Mouse (Mus musculus): Measurements from ENCODE around the gene Rbpj. TPM values are rescaled to one million over a fixed set of nuclear protein-coding genes. Genes with fewer than 3 reads are reported as not detected.

Gene Rbpj
- polyA plus RNA-seq, 1 experiment from 2014 or later = 49.4 TPM

DNA sequence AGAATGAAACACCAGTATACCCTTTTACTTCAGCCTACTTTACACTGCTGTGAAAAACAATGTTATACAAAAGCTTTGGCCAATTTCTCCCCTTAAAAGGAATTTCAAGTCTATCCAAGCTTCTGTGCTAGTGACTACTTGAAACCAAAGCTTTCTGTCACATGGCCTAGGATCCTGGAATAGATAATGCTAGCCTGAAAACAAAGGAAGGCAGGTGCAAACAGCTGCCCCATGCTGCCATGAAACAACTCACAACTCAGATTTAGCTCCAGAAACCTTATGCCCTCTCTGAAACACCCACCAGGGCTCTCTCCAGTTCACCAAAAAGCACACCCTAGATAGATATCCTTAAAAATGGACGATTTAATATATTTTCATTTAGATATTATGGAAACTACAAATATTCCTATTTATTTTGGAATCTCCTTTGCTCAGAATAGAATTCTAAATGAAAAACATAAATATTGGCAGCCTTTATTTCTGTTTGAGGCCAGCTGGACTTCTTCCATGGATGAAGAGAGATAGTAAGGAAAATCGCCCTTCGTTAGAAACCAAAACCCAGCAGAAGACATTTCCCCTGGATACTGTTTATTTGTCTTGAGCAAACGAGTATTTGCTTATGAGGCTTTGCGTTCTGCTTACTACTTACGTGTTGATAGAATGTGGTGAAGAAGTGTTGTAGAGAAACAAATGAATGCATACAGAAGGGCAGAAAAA is 91.8 kb downstream of the Rbpj start:
- Histone ChIP-seq H3K27ac (ENCODE audit: low read depth, low read length) (no peak overlapping the region), H3K4me1 (ENCODE audit: control insufficient read depth, insufficient read depth, low read length) (no peaks in the 10 kb centered on the region), H3K36me3 (ENCODE audit: control insufficient read depth, insufficient read depth, low read length) (no peaks in the 10 kb centered on the region), H3K4me3 (ENCODE audit: low read depth, low read length) (no peak overlapping the region), H3K9ac (ENCODE audit: low read length) (no peak overlapping the region), H3K4me2 (ENCODE audit: low read length) (no peak overlapping the region), H3K9me3 (replicated peaks; ENCODE audit: control insufficient read depth, low read length) (no peaks in the 10 kb centered on the region), H3K27me3 (replicated peaks; ENCODE audit: control insufficient read depth, insufficient read depth, low read length) (no peaks in the 10 kb centered on the region)
- WGBS = 85% methylated on average over 6 of the region's 6 CpGs
- no peak for DNase-seq (ENCODE audit: low spot score)
- ATAC-seq = no peak

DNA sequence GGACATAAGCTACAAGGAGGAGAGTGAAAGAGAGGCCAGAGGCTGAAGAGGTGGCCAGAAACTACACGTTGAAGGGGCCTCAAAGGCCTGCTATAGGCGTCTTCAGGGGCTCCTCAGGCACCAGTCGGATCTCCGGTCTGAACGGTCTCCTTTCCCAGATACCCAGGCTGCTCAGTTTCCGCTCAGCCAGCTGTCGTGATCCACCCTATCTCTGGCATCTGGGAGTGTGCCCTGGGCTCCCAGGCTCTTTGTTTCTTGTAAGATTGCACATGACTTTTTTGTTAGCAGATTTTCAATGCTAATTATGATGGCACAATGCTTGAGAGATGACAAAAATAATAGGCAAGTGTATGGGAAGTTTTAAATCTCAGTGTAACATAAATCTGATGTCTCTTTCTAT is 95.2 kb downstream of the Rbpj start:
- Histone ChIP-seq H3K9me3 (replicated peaks; ENCODE audit: control insufficient read depth, low read length) (no peaks in the 10 kb centered on the region), H3K36me3 (ENCODE audit: control insufficient read depth, insufficient read depth, low read length) (no peaks in the 10 kb centered on the region), H3K27me3 (replicated peaks; ENCODE audit: control insufficient read depth, insufficient read depth, low read length) (no peaks in the 10 kb centered on the region), H3K4me1 (ENCODE audit: control insufficient read depth, insufficient read depth, low read length) (no peaks in the 10 kb centered on the region), H3K4me2 (ENCODE audit: low read length) (no peak overlapping the region), H3K4me3 (ENCODE audit: low read depth, low read length) (no peak overlapping the region), H3K9ac (ENCODE audit: low read length) (no peak overlapping the region), H3K27ac (ENCODE audit: low read depth, low read length) (no peak overlapping the region)
- DNase-seq (ENCODE audit: low spot score) (no peak), ATAC-seq (no peak)
- WGBS = 86% methylated on average over 7 of the region's 7 CpGs

DNA sequence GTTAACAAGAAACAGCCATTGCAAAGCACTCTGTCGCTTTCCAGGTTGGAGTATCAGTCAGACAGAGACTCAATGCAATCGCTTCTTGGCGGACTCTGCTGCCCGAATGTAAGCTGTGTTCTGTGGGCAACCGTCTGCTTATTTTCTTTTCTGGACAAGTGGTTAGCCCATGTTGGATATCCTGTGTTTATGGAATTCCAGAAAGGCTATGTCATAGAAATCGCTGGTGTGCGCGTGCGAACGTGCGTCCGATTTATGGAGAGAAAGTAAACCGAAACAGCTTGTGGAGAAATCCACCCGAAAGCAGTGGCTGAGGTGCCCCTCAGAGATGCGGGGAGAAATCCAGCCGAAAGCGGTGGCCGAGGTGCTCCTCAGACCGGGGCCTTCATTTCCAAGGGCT is 98.4 kb downstream of the Rbpj start:
- Histone ChIP-seq H3K4me2 (ENCODE audit: low read length) (no peak overlapping the region), H3K9ac (ENCODE audit: low read length) (no peak overlapping the region), H3K27ac (ENCODE audit: low read depth, low read length) (no peak overlapping the region), H3K4me1 (ENCODE audit: control insufficient read depth, insufficient read depth, low read length) (no peaks in the 10 kb centered on the region), H3K36me3 (ENCODE audit: control insufficient read depth, insufficient read depth, low read length) (no peaks in the 10 kb centered on the region), H3K9me3 (replicated peaks; ENCODE audit: control insufficient read depth, low read length) (no peaks in the 10 kb centered on the region), H3K27me3 (replicated peaks; ENCODE audit: control insufficient read depth, insufficient read depth, low read length) (no peaks in the 10 kb centered on the region), H3K4me3 (ENCODE audit: low read depth, low read length) (no peak overlapping the region)
- no peak for DNase-seq (ENCODE audit: low spot score)
- no peak for ATAC-seq
- WGBS = 92% methylated on average over 19 of the region's 19 CpGs

DNA sequence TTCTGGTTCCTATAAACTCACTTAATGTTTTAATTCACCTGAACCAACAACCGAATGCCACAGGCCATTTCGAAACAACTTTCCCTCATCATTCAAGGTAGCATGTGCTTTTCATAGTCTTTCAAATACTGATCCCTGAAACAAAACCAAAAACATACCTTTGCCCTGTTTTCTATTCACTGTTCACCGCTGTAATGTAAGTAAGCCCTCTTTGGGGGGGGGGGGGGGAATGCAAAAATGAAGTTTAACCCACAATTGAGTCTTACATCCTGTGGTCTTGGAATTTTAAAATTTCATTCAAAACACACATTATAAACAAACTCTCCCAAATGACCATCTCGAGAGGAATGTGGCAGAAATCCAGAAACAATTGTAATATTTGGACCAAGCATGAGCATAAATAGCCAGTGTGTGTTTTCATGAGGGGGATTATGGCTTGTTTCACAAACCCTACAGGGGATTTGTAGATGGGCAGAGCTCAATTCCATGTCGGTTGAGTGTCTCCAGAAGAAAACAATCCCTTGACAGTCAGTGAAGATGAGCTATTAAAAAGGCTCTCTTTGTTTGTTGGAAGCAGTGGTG is 99.4 kb downstream of the Rbpj start:
- no peaks in the 10 kb centered on the region for H3K4me1 ChIP-seq (ENCODE audit: control insufficient read depth, insufficient read depth, low read length)
- DNase-seq (ENCODE audit: low spot score) (no peak), ATAC-seq (no peak)
- no peaks in the 10 kb centered on the region for H3K9me3 ChIP-seq (replicated peaks; ENCODE audit: control insufficient read depth, low read length)
- H3K4me2 ChIP-seq (ENCODE audit: low read length) = no peak overlapping the region
- H3K36me3 ChIP-seq (ENCODE audit: control insufficient read depth, insufficient read depth, low read length) = no peaks in the 10 kb centered on the region
- WGBS = 77% methylated on average over 5 of the region's 5 CpGs
- H3K9ac ChIP-seq (ENCODE audit: low read length) = no peak overlapping the region
- H3K4me3 ChIP-seq (ENCODE audit: low read depth, low read length) = no peak overlapping the region
- H3K27ac ChIP-seq (ENCODE audit: low read depth, low read length) = no peak overlapping the region
- no peaks in the 10 kb centered on the region for H3K27me3 ChIP-seq (replicated peaks; ENCODE audit: control insufficient read depth, insufficient read depth, low read length)

DNA sequence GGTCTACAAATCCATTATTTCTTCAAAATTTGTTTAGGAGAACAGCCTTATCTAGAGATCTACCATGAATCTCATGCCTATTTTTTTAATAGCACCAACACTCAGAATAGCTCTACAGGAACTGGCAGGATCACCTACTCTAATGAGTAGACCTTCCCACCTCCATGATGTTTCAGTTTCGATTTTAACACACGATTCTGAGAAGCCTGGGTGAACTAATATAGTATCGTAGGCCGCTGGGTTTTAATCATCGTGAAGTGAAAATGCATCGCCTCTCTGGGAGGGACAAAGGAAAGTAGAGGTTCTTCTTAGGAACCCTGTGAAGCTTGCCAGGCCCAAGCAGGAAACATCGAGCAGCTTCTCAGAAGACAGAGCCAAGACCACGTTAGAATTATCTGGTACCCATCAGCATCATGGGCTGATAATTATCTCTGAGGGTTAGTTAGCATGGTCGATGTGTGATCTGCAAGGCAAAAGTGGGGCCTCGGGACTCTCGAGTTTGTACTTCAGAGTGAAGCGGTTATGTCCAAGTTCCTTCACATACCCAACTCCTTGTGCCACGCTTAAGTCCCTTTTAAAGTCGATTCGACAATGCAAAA is 100.6 kb downstream of the Rbpj start:
- no peak overlapping the region for H3K4me2 ChIP-seq (ENCODE audit: low read length)
- H3K27ac ChIP-seq (ENCODE audit: low read depth, low read length) = no peak overlapping the region
- no peaks in the 10 kb centered on the region for H3K4me1 ChIP-seq (ENCODE audit: control insufficient read depth, insufficient read depth, low read length)
- ATAC-seq = no peak
- H3K9ac ChIP-seq (ENCODE audit: low read length) = no peak overlapping the region
- no peaks in the 10 kb centered on the region for H3K9me3 ChIP-seq (replicated peaks; ENCODE audit: control insufficient read depth, low read length)
- no peaks in the 10 kb centered on the region for H3K27me3 ChIP-seq (replicated peaks; ENCODE audit: control insufficient read depth, insufficient read depth, low read length)
- no peaks in the 10 kb centered on the region for H3K36me3 ChIP-seq (ENCODE audit: control insufficient read depth, insufficient read depth, low read length)
- no peak for DNase-seq (ENCODE audit: low spot score)
- no peak overlapping the region for H3K4me3 ChIP-seq (ENCODE audit: low read depth, low read length)
- 95% methylated on average over 15 of the region's 15 CpGs for WGBS

DNA sequence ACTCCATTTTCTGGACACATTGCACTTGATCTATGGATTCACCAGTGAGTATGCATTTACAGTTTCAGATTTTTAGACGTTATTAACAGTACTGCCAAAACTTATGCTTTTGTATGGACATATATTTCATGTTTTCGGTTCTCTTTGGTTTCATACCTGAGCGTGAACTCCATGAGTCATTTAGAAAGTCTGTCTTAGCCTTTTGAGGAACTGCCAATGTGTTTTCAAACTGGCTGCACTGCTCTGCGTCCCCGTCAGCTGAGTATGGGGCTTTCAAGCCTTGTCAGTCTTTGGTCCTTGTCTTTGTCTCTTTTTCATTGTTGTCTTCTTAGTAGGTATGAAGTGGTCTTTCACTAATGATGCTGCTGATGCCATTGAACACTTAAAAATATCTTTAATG is 106.5 kb downstream of the Rbpj start:
- DNase-seq (ENCODE audit: low spot score) (no peak), ATAC-seq (no peak)
- no peaks in the 10 kb centered on the region for H3K4me1 ChIP-seq (ENCODE audit: control insufficient read depth, insufficient read depth, low read length)
- no peak overlapping the region for H3K9ac ChIP-seq (ENCODE audit: low read length)
- WGBS = 87% methylated on average over 5 of the region's 5 CpGs
- H3K27me3 ChIP-seq (replicated peaks; ENCODE audit: control insufficient read depth, insufficient read depth, low read length) = no peaks in the 10 kb centered on the region
- H3K4me2 ChIP-seq (ENCODE audit: low read length) = no peak overlapping the region
- H3K9me3 ChIP-seq (replicated peaks; ENCODE audit: control insufficient read depth, low read length) = no peaks in the 10 kb centered on the region
- H3K27ac ChIP-seq (ENCODE audit: low read depth, low read length) = no peak overlapping the region
- no peak overlapping the region for H3K4me3 ChIP-seq (ENCODE audit: low read depth, low read length)
- no peaks in the 10 kb centered on the region for H3K36me3 ChIP-seq (ENCODE audit: control insufficient read depth, insufficient read depth, low read length)

DNA sequence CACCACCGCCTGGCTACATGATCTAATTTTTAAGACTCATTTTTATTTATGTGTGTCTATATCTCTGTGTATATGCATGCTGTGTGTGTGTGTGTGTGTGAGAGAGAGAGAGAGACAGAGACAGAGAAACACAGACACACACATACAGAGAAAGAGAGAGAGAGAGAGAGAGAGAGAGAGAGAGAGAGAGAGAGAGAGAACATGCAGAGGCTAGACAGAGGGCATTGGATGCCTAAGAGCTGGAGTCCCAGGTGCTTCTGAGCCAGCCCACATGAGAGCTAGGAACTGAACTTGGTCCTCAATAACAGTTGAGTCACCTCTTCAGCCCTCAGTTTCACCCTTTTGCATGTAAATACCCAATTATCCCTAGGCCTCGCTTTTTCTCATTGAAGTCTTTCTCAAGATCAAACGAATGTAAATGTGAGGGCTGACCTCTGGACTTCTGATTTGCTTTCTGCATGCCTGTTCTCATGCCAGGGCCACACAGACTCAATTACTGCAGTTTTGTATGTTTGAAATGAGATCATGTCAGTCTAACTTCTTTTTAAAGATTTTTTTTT is 109.0 kb downstream of the Rbpj start:
- no peak overlapping the region for H3K4me2 ChIP-seq (ENCODE audit: low read length)
- DNase-seq (ENCODE audit: low spot score) = no peak
- H3K27me3 ChIP-seq (replicated peaks; ENCODE audit: control insufficient read depth, insufficient read depth, low read length) = no peaks in the 10 kb centered on the region
- ATAC-seq = no peak
- WGBS = 46% methylated on average over 3 of the region's 3 CpGs
- no peaks in the 10 kb centered on the region for H3K4me1 ChIP-seq (ENCODE audit: control insufficient read depth, insufficient read depth, low read length)
- H3K4me3 ChIP-seq (ENCODE audit: low read depth, low read length) = no peak overlapping the region
- H3K36me3 ChIP-seq (ENCODE audit: control insufficient read depth, insufficient read depth, low read length) = no peaks in the 10 kb centered on the region
- no peak overlapping the region for H3K27ac ChIP-seq (ENCODE audit: low read depth, low read length)
- H3K9ac ChIP-seq (ENCODE audit: low read length) = no peak overlapping the region
- H3K9me3 ChIP-seq (replicated peaks; ENCODE audit: control insufficient read depth, low read length) = no peaks in the 10 kb centered on the region

DNA sequence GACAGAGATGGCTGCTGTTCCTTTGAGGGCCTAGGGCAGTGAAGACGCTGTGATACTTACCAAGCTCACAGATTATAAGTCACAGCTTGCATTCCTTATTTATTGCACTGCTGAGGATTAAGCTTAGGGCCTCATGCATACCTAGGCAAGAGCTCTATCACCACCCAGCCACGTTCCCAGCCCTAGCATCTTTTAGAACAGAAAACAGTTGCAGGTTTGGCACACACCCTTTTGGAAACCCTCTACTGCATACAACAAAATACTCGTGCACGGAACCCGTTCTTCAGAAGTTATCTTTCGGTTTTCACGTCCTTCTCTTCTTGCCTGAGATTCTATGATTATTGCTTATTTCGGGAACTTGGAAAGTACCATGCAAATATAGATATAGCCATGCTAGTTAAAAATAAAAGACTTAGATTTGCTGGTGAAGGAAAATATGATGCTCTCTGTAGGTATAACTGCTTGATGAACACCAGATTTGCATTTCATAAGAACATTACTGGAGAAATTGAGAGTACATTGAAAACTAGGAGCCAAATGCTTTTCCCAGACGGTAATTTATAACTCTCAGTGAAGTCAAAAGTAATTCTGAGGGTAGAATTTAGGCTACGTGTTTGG is 111.4 kb downstream of the Rbpj start:
- Histone ChIP-seq H3K4me3 (ENCODE audit: low read depth, low read length) (no peak overlapping the region), H3K27me3 (replicated peaks; ENCODE audit: control insufficient read depth, insufficient read depth, low read length) (no peaks in the 10 kb centered on the region), H3K36me3 (ENCODE audit: control insufficient read depth, insufficient read depth, low read length) (no peaks in the 10 kb centered on the region), H3K9me3 (replicated peaks; ENCODE audit: control insufficient read depth, low read length) (no peaks in the 10 kb centered on the region), H3K4me2 (ENCODE audit: low read length) (no peak overlapping the region), H3K4me1 (ENCODE audit: control insufficient read depth, insufficient read depth, low read length) (no peaks in the 10 kb centered on the region), H3K27ac (ENCODE audit: low read depth, low read length) (no peak overlapping the region), H3K9ac (ENCODE audit: low read length) (no peak overlapping the region)
- WGBS = 86% methylated on average over 10 of the region's 10 CpGs
- DNase-seq (ENCODE audit: low spot score) = no peak
- ATAC-seq = no peak

Data from forebrain, embryonic 14.5 days (tissue).